Mouse (Mus musculus) hindbrain, postnatal 0 days (tissue): ENCODE data around the gene Ctrc. TPM values are rescaled to one million over a fixed set of nuclear protein-coding genes. Genes with fewer than 3 reads are reported as not detected.

Experiments used
- ATAC-seq: fragments of 200-750 bp; cut with Nextera tagmentation; 2 replicates; pipeline ENCODE4 v1.8.0; 2017; ENCODE audit warnings: mild to moderate bottlenecking, moderate TSS enrichment, moderate library complexity
- DNase-seq: peaks from one replicate; pipeline ENCODE4 v3.0.0-alpha.2; 2015; ENCODE audit warnings: low spot score
- H3K27ac ChIP-seq: fragments of 300-500 bp; sonication (generic); 2 replicates; pipeline ENCODE4 v1.5.1; 2014; ENCODE audit warnings: mild to moderate bottlenecking
- H3K27me3 ChIP-seq: fragments of 300-500 bp; sonication (generic); 2 replicates; pipeline ENCODE4 v1.6.1; 2014; ENCODE audit warnings: low read length, mixed read lengths; ENCODE audit not compliant: insufficient read depth
- H3K36me3 ChIP-seq: fragments of 300-500 bp; sonication (generic); 2 replicates; pipeline ENCODE4 v1.6.1; 2014; ENCODE audit warnings: low read length, mixed read lengths; ENCODE audit not compliant: insufficient read depth
- H3K4me1 ChIP-seq: fragments of 300-500 bp; sonication (generic); 2 replicates; pipeline ENCODE4 v1.6.1; 2014; ENCODE audit warnings: antibody characterized with exemption, low read length, mixed read lengths; ENCODE audit not compliant: insufficient read depth
- H3K4me2 ChIP-seq: fragments of 300-500 bp; sonication (generic); 2 replicates; pipeline ENCODE4 v1.6.1; 2014; ENCODE audit warnings: low read depth, mild to moderate bottlenecking, low read length, moderate library complexity, mixed read lengths
- H3K4me3 ChIP-seq: fragments of 300-500 bp; sonication (generic); 2 replicates; pipeline ENCODE4 v1.5.1; 2014; ENCODE audit warnings: low read length
- H3K9ac ChIP-seq: fragments of 300-500 bp; sonication (generic); replicated peaks from 2 replicates; pipeline ENCODE4 v1.6.1; 2014; ENCODE audit warnings: mild to moderate bottlenecking, low read length, moderate library complexity, mixed read lengths
- H3K9me3 ChIP-seq: fragments of 300-500 bp; sonication (generic); 2 replicates; pipeline ENCODE4 v1.6.1; 2016; ENCODE audit warnings: low read length, mixed read lengths
- CTCF ChIP-seq: IDR thresholded peaks from 2 replicates; pipeline ENCODE4 v1.5.1; 2016; ENCODE audit warnings: antibody characterized with exemption, control low read depth, low read depth
- WGBS: fragments of 180-500 bp; shearing (Covaris S2); extraction: QIAGEN DNeasy Blood & Tissue Kit; methylation state at CpG from one replicate; pipeline ENCODE4 v1.1.7; 2014; 5-methylcytosine and 5-hydroxymethylcytosine counted together
- polyA plus RNA-seq: library from polyadenylated mRNA; unstranded; fragments of >200 nt; fragmentation: Nextera tagmentation; extraction: Ambion mirVana; gene quantifications from 2 replicates; pipeline ENCODE4 v1.2.1, GENCODE M21; 2015
- total RNA-seq: library from RNA; depleted of rRNA; stranded (reverse); fragments of >200 nt; gene quantifications from 2 replicates; pipeline ENCODE4 v1.2.3, GENCODE M21; 2014; rRNA removed

Ctrc gene
- not detected in 2 replicates for total RNA-seq
- polyA plus RNA-seq = not detected in 2 replicates

DNA sequence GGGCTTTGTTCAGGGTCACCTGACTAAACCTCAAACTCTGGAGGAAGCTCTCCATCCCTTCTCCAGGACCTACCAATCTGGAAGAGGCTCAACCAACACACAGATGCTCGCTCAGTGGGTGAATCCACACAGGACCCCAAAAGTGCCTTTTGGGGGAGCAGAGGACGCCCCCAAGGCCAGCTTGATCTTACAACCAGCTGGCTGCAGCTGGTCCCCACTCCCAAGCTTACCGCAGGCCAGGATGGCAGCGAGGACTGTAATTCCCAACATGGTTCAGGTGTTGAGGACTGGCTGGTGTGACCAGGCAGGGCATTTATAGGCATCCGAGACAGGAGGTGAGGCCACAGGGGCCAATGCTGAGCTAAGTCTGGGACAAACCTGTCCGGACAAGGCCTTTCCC, at the start of gene Ctrc:
Gene Ctrc, minus strand, starts transcription at position 361 of the 400 bp plus-strand sequence.
- H3K4me2 ChIP-seq = no peak within 1 kb of the TSS
- no peaks in the 10 kb centered on the region for H3K27me3 ChIP-seq
- H3K27ac ChIP-seq = no peak within 1 kb of the TSS
- H3K9me3 ChIP-seq = no peaks in the 10 kb centered on the region
- H3K4me3 ChIP-seq = no peak within 1 kb of the TSS
- no peaks in the 10 kb centered on the region for H3K36me3 ChIP-seq
- DNase-seq (no peak), ATAC-seq (no peak)
- no peaks in the 10 kb centered on the region for H3K4me1 ChIP-seq
- no peak within 1 kb of the TSS for H3K9ac ChIP-seq
- no peak for TF ChIP-seq CTCF
- 90% methylated on average over 6 of the region's 6 CpGs for WGBS

DNA sequence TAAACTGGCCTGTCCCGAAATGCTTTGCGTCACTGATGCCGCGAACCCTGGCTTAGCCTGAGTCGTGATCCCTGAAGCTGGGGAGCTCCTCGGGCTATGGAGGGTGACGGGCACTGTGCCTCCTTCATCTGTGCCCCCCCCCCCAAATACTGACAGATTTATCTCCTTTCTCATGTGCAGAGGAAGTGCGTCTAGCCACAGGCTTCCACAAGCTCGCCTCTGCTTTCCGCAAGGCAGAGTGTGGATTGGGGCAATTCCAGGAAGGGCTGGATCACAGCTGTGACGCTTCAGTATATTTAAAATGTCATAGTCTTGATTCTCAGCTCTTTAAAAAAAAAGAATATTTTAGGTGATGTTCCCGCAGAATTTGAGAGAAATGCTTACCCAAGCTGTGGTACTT, 49.6 kb upstream of the Ctrc start:
- Histone ChIP-seq H3K4me1 (peaks cover 8% of the 10 kb centered on the region), H3K9me3 (no peaks in the 10 kb centered on the region), H3K27ac (no peak overlapping the region), H3K27me3 (no peaks in the 10 kb centered on the region), H3K4me2 (no peak overlapping the region), H3K36me3 (no peaks in the 10 kb centered on the region), H3K9ac (no peak overlapping the region), H3K4me3 (no peak overlapping the region)
- ATAC-seq (no peak), DNase-seq (no peak)
- no peak for TF ChIP-seq CTCF
- WGBS = 77% methylated on average over 12 of the region's 12 CpGs

DNA sequence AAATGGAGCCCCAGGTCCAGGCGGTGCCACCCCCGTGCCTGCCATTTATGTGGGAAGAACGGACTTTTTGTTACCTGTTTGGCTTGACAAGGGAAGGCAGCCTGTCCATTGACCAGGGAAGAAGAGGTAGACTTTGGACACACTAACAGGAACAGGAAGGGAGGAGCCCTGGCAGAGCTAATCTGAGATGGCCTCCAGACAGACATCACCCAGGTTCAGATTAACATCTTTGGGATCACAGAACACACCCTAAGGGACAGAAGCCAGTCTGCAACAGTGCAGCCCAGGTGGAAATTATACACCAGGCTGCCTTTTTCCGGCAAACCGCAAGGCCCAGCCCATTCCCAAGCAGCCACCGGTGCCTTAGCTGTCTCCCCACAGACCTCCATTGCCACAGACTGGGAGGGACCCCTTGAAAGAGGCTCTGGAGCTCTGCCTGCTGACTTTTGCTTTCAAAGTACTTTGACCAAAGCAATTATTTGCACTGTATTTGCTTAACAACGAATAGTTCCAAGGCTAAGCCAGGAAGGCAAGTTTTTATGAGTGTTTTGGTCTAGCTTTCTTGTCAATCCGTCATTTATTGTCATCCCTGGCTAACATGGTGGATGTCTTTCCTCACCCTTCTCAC, 47.1 kb upstream of the Ctrc start:
- Histone ChIP-seq H3K4me2 (no peak overlapping the region), H3K27ac (no peak overlapping the region), H3K4me3 (no peak overlapping the region), H3K27me3 (no peaks in the 10 kb centered on the region), H3K9ac (no peak overlapping the region), H3K4me1 (peaks cover 6% of the 10 kb centered on the region), H3K9me3 (no peaks in the 10 kb centered on the region), H3K36me3 (no peaks in the 10 kb centered on the region)
- no peak for ATAC-seq
- WGBS = 90% methylated on average over 8 of the region's 8 CpGs
- TF ChIP-seq CTCF = no peak
- no peak for DNase-seq

- WGBS = 54% methylated on average over 6 of the region's 6 CpGs
- H3K27me3 ChIP-seq = no peaks in the 10 kb centered on the region
- peak; percentile 10; the same call in 1 of the 2 replicates for TF ChIP-seq CTCF
- no peak overlapping the region for H3K4me3 ChIP-seq
- H3K9ac ChIP-seq = no peak overlapping the region
- no peaks in the 10 kb centered on the region for H3K9me3 ChIP-seq
- H3K4me2 ChIP-seq = no peak overlapping the region
- 0 out of 2 replicates have a peak, but pooled peaks cover 3% of the 10 kb centered on the region for H3K4me1 ChIP-seq
- DNase-seq (no peak), ATAC-seq (no peak)
- H3K36me3 ChIP-seq = no peaks in the 10 kb centered on the region
- no peak overlapping the region for H3K27ac ChIP-seq
These were observed 40.3 kb upstream of the Ctrc start for GRCm38 (mm10) chr4:141886385-141886968.

DNA sequence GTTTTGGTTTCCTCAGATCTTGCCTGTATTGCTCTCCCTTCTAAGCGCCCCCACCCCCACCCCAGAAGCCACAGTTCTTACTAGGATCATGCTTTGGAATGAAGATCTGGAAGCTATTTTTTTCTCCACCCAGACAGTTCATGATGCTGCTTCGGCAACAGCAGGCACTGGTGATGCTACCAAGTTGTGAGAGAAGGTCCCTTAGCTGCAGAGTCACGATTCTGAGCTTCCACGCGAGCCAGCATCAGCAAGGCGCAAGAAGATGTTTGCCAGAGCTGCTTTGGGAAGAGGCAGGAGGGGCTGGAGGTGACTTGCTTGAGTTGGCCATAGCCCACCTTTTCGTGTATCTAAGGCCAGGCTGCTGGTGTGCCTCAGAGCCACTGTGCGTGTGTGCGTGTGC, 39.3 kb upstream of the Ctrc start:
- Histone ChIP-seq H3K9me3 (no peaks in the 10 kb centered on the region), H3K9ac (no peak overlapping the region), H3K36me3 (no peaks in the 10 kb centered on the region), H3K27me3 (no peaks in the 10 kb centered on the region), H3K4me2 (no peak overlapping the region), H3K27ac (no peak overlapping the region), H3K4me1 (0 out of 2 replicates have a peak, but pooled peaks cover 3% of the 10 kb centered on the region), H3K4me3 (no peak overlapping the region)
- ATAC-seq = no peak
- no peak for TF ChIP-seq CTCF
- 80% methylated on average over 9 of the region's 9 CpGs for WGBS
- no peak for DNase-seq

- no peak overlapping the region for H3K4me3 ChIP-seq
- no peak for DNase-seq
These were observed 36.7 kb upstream of the Ctrc start for GRCm38 (mm10) chr4:141882858-141883257.

GRCm38 (mm10) chr4:141881950-141882349, 35.8 kb upstream of the Ctrc start:
- no peak overlapping the region for H3K4me3 ChIP-seq
- H3K4me1 ChIP-seq = 0 out of 2 replicates have a peak, but pooled peaks cover 3% of the 10 kb centered on the region
- H3K27me3 ChIP-seq = no peaks in the 10 kb centered on the region
- WGBS = 58% methylated on average over 5 of the region's 5 CpGs
- TF ChIP-seq CTCF = no peak
- no peaks in the 10 kb centered on the region for H3K9me3 ChIP-seq
- ATAC-seq (no peak), DNase-seq (no peak)
- no peaks in the 10 kb centered on the region for H3K36me3 ChIP-seq
- H3K9ac ChIP-seq = no peak overlapping the region
- H3K4me2 ChIP-seq = no peak overlapping the region
- no peak overlapping the region for H3K27ac ChIP-seq

More at GRCm38 (mm10) chr4:141882858-141883257, 36.7 kb upstream of the Ctrc start:
- Histone ChIP-seq H3K27ac (no peak overlapping the region), H3K36me3 (no peaks in the 10 kb centered on the region), H3K4me2 (no peak overlapping the region), H3K9ac (no peak overlapping the region), H3K4me1 (0 out of 2 replicates have a peak, but pooled peaks cover 3% of the 10 kb centered on the region), H3K27me3 (no peaks in the 10 kb centered on the region), H3K9me3 (no peaks in the 10 kb centered on the region)
- ATAC-seq = no peak
- WGBS = 93% methylated on average over 7 of the region's 7 CpGs
- TF ChIP-seq CTCF = no peak
